Mouse (Mus musculus) layer of hippocampus, adult 2 months (tissue): ENCODE data around the gene Sgcb. TPM values are rescaled to one million over a fixed set of nuclear protein-coding genes. Genes with fewer than 3 reads are reported as not detected.
A peak's percentile ranks its signal among the peaks of the same experiment; 100 is the strongest.

Experiments used
- DNase-seq, 2 experiments: peaks; one replicate each; pipeline ENCODE4 v3.0.0; 2022; ENCODE audit warnings: low spot score in 2 of 2
- H3K27ac ChIP-seq: fragments of 200-600 bp; 2 replicates; pipeline ENCODE4 v1.8.1; 2022
- H3K4me3 ChIP-seq: fragments of 200-600 bp; 2 replicates; pipeline ENCODE4 v1.8.1; 2022; ENCODE audit warnings: mild to moderate bottlenecking
- CTCF ChIP-seq: fragments of 200-600 bp; conservative IDR thresholded peaks from 2 replicates; pipeline ENCODE4 v1.8.1; 2022; ENCODE audit warnings: antibody characterized with exemption, mild to moderate bottlenecking, moderate library complexity
- total RNA-seq, 2 experiments: library from RNA; stranded (reverse); gene quantifications; 2 replicates each; pipeline ENCODE4 v1.2.3; 2021

Gene Sgcb
- total RNA-seq, 2 experiments from 2014 or later, result 48.7 to 50.2 TPM

DNA sequence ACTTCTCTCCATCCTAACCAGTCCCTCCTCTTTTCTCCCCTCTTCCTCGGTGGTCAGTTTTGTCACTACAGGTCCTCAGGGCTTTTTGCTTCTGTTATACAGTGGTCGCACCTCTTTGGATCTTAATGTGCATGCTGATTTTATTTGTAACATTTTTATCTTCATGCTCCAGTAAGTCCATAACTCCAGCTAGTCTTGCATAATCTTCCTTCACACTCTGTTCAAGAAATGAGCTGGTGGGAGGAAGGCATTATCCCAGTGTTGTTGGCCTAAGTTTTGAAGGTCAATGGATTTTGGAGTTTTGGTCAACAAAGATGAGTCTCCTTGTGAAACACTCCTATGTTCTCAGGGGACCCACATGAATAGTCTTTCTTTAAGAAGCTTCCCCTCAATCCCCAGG is 20.3 kb upstream of the Sgcb start:
- no peak for TF ChIP-seq CTCF
- Histone ChIP-seq H3K4me3 (no peak overlapping the region), H3K27ac (no peak overlapping the region)
- no peak for DNase-seq

GRCm38 (mm10) chr5:73666695-73667094 is 19.1 kb upstream of the Sgcb start:
- Histone ChIP-seq H3K27ac (no peak overlapping the region), H3K4me3 (no peak overlapping the region)
- DNase-seq, result no peak
- no peak for TF ChIP-seq CTCF

DNA sequence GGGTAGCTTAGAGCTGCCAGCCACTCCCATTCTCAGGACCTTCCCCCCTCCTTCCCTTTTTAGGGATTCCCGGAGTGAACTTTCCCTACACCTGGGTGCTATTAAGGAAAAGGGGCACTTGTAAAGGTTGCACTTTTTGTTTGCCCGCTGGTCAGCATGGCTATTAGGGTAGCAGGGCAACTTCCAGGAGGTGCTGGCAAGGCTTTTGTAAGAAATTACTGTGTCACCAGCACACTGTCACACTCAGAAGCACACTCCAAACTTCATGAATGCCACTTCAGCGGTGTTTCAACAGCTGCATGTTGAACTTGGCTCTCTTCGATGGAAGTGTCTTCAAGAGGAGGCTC is 4.2 kb upstream of the Sgcb start:
- no peak for TF ChIP-seq CTCF
- Histone ChIP-seq H3K27ac (no peak overlapping the region), H3K4me3 (peak overlapping the region; percentile 41; the same call in 1 of the 2 replicates)
- no peak for DNase-seq

DNA sequence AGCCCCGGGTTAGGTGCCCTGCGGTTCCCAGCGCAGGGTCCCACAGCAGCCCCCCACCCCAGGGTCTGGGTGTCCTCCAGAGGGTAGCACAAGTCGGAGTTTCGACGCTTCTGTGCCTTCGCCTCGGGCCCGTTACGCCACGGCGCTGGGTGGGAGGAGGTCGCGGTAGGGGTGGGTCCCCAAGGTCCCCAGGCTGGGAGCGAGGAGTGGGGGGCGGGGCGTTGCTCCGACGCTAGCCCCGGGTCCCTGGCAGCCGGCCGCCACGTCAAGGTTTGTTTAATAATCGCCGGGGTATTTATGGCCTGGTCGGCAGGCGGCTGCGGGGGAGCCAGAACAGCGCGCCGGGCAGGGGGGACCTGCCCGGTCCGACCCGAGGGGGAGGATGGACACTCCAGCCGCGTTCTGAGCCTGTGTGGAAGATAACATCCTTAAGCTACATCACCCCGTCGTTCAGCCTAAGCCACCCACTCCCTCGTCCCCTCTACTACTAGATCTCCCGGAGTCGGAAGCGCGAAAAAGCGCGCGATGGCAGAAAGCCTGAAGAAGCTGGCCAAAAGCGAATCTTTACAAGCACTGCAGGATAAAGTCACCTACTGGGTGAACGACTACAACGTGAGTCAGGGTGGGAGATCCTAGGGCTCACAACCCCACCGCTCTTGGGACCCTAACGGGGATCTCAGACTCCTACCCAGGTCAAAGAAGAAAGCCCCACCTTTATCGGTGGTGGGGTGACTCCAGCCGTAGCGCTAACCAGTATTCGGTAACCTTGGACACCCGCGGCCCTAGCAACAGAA is 3.7 kb upstream of the Sgcb start, which contains the start of gene Spata18:
TSS of gene Spata18 (plus strand) at position 319 of the 794 bp plus-strand sequence.
- TF ChIP-seq CTCF, result no peak
- Histone ChIP-seq H3K4me3 (peak within 1 kb of the TSS; percentile 41), H3K27ac (no peak within 1 kb of the TSS)
- no peak for DNase-seq

- Histone ChIP-seq H3K4me3 (peak overlapping the region; percentile 41), H3K27ac (no peak overlapping the region)
- TF ChIP-seq CTCF, result no peak
- no peak for DNase-seq
Measured at GRCm38 (mm10) chr5:73650365-73650964, 2.9 kb upstream of the Sgcb start.

- Histone ChIP-seq H3K27ac (no peak overlapping the region), H3K4me3 (no peak overlapping the region)
- peak; percentile 78 for TF ChIP-seq CTCF
- no peak for DNase-seq
Measured at GRCm38 (mm10) chr5:73642091-73642490, 5.5 kb downstream of the Sgcb start.

- no peak for DNase-seq
- Histone ChIP-seq H3K27ac (no peak overlapping the region; the same call in 1 of the 2 replicates), H3K4me3 (no peak overlapping the region)
- TF ChIP-seq CTCF, result no peak
Measured at GRCm38 (mm10) chr5:73641058-73641457, 6.5 kb downstream of the Sgcb start.

DNA sequence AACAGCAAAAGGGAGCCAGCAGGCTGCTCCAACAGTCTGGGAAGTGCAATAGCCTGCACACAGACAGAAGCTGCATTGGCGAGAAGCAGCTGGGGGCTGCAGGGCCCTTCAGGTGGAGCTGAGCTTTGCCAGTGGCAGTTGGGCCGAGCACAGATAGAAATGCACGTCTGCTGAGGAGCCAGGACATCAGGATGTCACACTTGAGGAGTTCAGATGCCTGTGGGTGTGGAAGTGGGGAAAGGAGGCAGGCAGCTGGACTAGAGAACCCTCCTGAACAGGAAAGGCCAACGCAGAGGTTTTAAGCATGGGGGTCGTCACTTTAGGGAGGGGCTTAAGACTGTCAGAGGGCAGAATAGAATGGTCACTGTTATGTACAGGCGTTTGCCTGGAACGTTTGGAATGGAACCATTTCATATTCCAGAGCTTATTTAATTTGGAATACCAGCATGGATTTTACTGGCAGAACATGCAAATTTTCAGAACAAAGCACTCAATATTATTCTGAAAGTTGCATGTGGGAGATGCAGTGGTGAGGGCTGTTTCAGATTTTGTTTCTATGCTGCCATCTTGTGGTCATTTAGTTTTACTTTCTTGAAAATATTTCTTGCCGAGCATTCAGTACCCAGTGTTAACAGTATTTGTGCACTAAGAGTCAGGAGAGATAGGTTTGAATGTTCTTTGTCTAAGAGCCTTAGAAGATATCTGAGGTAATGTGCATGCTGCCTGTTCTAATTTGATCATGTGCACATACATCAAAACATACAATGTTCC is 10.1 kb downstream of the Sgcb start:
- DNase-seq, result peak; percentile 36 to 79
- peak overlapping the region; percentile 85 for H3K27ac ChIP-seq
- no peak overlapping the region for H3K4me3 ChIP-seq
- TF ChIP-seq CTCF, result peak; percentile 83

DNA sequence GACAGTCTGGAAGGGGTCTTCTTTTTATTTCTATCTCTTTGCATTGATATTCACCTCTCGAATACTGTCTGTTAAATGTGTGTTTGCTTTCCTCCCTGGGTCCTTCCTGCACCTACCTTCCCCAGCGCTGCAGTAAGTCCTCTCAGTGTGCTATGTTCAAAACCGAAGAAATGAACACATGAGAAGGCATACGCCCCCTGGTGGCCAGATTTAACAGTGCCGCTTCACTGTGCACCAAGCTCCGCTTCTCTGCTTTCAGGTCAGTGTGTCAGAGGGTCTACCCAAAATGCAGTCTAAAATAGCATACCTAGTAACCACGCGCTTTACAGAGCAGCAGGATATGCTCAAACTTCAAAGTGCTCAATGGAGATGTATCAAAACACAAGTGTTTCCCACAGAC is 14.4 kb downstream of the Sgcb start:
- Histone ChIP-seq H3K27ac (no peak overlapping the region), H3K4me3 (no peak overlapping the region)
- DNase-seq, result peak; percentile 62 to 80
- peak; percentile 97 for TF ChIP-seq CTCF

GRCm38 (mm10) chr5:73632291-73632690 is 15.3 kb downstream of the Sgcb start, which contains the start of gene Lrrc66:
TSS of gene Lrrc66 (minus strand) at chr5:73632526.
- Histone ChIP-seq H3K27ac (no peak within 1 kb of the TSS), H3K4me3 (no peak within 1 kb of the TSS)
- no peak for TF ChIP-seq CTCF
- DNase-seq, result no peak

DNA sequence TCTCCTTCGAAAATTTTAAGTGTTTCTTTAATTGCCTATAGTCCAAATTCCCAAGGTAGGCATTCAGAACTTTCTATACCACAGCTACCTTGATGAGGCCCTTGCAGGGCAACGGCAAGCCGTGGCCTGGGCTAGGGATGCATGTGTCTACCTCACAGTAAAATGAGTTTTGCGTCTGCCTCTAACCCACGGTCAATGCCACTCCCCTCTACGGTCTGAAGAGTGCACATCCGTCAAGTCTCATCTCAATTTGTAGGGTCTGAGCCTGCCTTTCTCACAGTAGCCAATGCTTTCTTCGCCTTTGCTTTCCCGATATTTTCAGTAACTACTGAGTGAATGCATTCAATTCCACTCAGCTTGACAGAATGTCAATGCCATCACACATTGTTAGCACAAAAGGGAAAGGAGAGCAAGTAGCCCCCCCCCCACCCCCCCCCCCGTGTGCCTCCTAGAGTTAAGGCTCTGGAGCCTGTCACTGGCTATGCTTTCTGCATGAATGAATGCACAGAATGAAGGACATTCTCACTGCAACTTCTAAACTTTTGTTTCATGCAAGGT is 16.5 kb downstream of the Sgcb start:
- DNase-seq, result no peak
- TF ChIP-seq CTCF, result no peak
- Histone ChIP-seq H3K27ac (no peak overlapping the region), H3K4me3 (no peak overlapping the region)

- Histone ChIP-seq H3K4me3 (no peak overlapping the region), H3K27ac (no peak overlapping the region)
- DNase-seq, result no peak
- TF ChIP-seq CTCF, result no peak
Measured at GRCm38 (mm10) chr5:73630141-73630540, 17.4 kb downstream of the Sgcb start.

DNA sequence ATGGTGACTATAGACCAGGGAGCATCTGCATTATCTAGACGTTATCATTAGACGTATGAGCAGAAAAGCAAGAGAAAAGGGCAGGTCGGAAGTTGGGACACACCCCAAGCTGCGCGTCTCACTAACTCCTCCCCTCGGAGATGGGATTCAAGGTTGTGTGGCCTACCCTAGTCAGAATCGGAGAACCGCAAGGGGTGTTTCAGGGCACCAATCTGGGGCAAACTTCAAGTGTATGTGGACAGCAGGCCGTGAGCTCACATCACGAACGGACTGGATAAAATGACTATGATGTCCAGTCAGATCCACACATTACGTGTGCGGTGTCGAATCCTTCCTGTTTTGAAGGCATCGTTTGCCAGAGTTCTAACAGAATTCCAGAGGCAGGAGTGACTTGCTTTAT is 19.6 kb downstream of the Sgcb start:
- H3K4me3 ChIP-seq, result no peak overlapping the region
- DNase-seq, result no peak
- H3K27ac ChIP-seq, result no peak overlapping the region
- TF ChIP-seq CTCF, result no peak
